Mouse (Mus musculus) forelimb bud, embryonic 11.5 days (tissue): ENCODE measurements around the gene Irx1.

Source experiments
- DNase-seq: peaks from one replicate; pipeline ENCODE4 v3.0.0-alpha.2; 2012; ENCODE audit warnings: low read depth, low spot score

The Irx1 gene

GRCm38 (mm10) chr13:71910361-71910760 lies 53.2 kb downstream of the Irx1 start:
- DNase-seq, result no peak
